In genomic region chr16:83271869-83272268, GRCm38 (mm10) we compare ENCODE assay signal across 22 mouse cellular contexts.
DNase-seq lines count a peak whose midpoint lies in the region; ATAC-seq and TF ChIP-seq lines count a peak whose summit lies in the region.
"Had no signal": no experiment of that assay in that cellular context is flagged by ENCODE, and none has a peak within 500 bp of the region (broad histone marks: within the 10 kb centered on the region; RNA-seq: fewer than 3 reads in every experiment).

No protein-coding gene starts in this region.

- H3K4me3 ChIP-seq in heart, embryonic 12.5 days: no peak overlapping the region
- H3K4me3 ChIP-seq in midbrain, embryonic 11.5 days (ENCODE audit: low read depth, low read length): no peak overlapping the region
- no peak overlapping the region for H3K4me3 ChIP-seq in midbrain, embryonic 14.5 days (replicated peaks; ENCODE audit: low read depth, low read length)
- H3K4me3 ChIP-seq in midbrain, embryonic 13.5 days (replicated peaks): no peak overlapping the region
- no peak overlapping the region for H3K4me3 ChIP-seq in midbrain, postnatal 0 days (ENCODE audit: low read depth, low read length)
- H3K4me3 ChIP-seq: embryonic facial prominence, embryonic 13.5 days; embryonic facial prominence, embryonic 15.5 days; erythroblast, embryonic 14.5 days; forebrain, embryonic 10.5 days had no signal

- no peaks in the 10 kb centered on the region for H3K4me1 ChIP-seq in heart, embryonic 12.5 days (replicated peaks)
- H3K4me1 ChIP-seq in midbrain, embryonic 11.5 days (ENCODE audit: control insufficient read depth, insufficient read depth, low read length): peaks cover 3% of the 10 kb centered on the region; the same call in 1 of the 2 replicates
- H3K4me1 ChIP-seq in midbrain, embryonic 14.5 days (ENCODE audit: control insufficient read depth, insufficient read depth, low read length): no peaks in the 10 kb centered on the region
- peaks cover 5% of the 10 kb centered on the region for H3K4me1 ChIP-seq in midbrain, embryonic 13.5 days (replicated peaks)
- no peaks in the 10 kb centered on the region for H3K4me1 ChIP-seq in midbrain, postnatal 0 days (ENCODE audit: insufficient read depth, low read length)
- H3K4me1 ChIP-seq: embryonic facial prominence, embryonic 13.5 days; embryonic facial prominence, embryonic 15.5 days; forebrain, embryonic 10.5 days had no signal

- no peaks in the 10 kb centered on the region for H3K9me3 ChIP-seq in heart, embryonic 12.5 days (replicated peaks)
- no peaks in the 10 kb centered on the region for H3K9me3 ChIP-seq in midbrain, embryonic 11.5 days (ENCODE audit: control insufficient read depth, low read length)
- H3K9me3 ChIP-seq in midbrain, embryonic 14.5 days (ENCODE audit: control insufficient read depth, low read length): no peaks in the 10 kb centered on the region
- H3K9me3 ChIP-seq in midbrain, embryonic 13.5 days: no peaks in the 10 kb centered on the region
- no peaks in the 10 kb centered on the region for H3K9me3 ChIP-seq in midbrain, postnatal 0 days (ENCODE audit: low read length)
- H3K9me3 ChIP-seq: embryonic facial prominence, embryonic 13.5 days; embryonic facial prominence, embryonic 15.5 days; forebrain, embryonic 10.5 days had no signal

- no peak for DNase-seq in heart, postnatal 4 days
- DNase-seq in midbrain, embryonic 11.5 days (ENCODE audit: low spot score, missing footprints): no peak
- DNase-seq in midbrain, embryonic 14.5 days: no peak
- no peak for DNase-seq in midbrain, postnatal 0 days (ENCODE audit: low spot score)
- DNase-seq: adrenal gland, adult 2 months; adrenal gland, postnatal 10 days; adrenal gland, postnatal 25 days; cerebellum, adult 11 months; cerebellum, adult 18-20 months; cerebellum, adult 8-10 months; cerebellum, adult 9-11 months; cerebellum, postnatal 14 days; cerebellum, postnatal 36 days; embryo, embryonic 11 days had no signal

- H3K9ac ChIP-seq in heart, embryonic 12.5 days: no peak overlapping the region
- H3K9ac ChIP-seq in midbrain, embryonic 11.5 days (ENCODE audit: low read length): no peak overlapping the region
- H3K9ac ChIP-seq in midbrain, embryonic 14.5 days (replicated peaks; ENCODE audit: low read length): no peak overlapping the region
- no peak overlapping the region for H3K9ac ChIP-seq in midbrain, embryonic 13.5 days (replicated peaks)
- H3K9ac ChIP-seq in midbrain, postnatal 0 days (replicated peaks; ENCODE audit: low read length, poor library complexity, severe bottlenecking): no peak overlapping the region
- H3K9ac ChIP-seq: embryonic facial prominence, embryonic 13.5 days; embryonic facial prominence, embryonic 15.5 days had no signal

- no peaks in the 10 kb centered on the region for H3K36me3 ChIP-seq in heart, embryonic 12.5 days
- no peaks in the 10 kb centered on the region for H3K36me3 ChIP-seq in midbrain, embryonic 11.5 days (ENCODE audit: control insufficient read depth, insufficient read depth, low read length)
- no peaks in the 10 kb centered on the region for H3K36me3 ChIP-seq in midbrain, embryonic 14.5 days (ENCODE audit: control insufficient read depth, insufficient read depth, low read length)
- H3K36me3 ChIP-seq in midbrain, embryonic 13.5 days: no peaks in the 10 kb centered on the region
- H3K36me3 ChIP-seq in midbrain, postnatal 0 days (ENCODE audit: insufficient read depth, low read length): no peaks in the 10 kb centered on the region
- H3K36me3 ChIP-seq: embryonic facial prominence, embryonic 13.5 days; embryonic facial prominence, embryonic 15.5 days; forebrain, embryonic 10.5 days had no signal

- WGBS in heart, embryonic 12.5 days: 98% methylated on average over 1 of the region's 1 CpGs
- WGBS in midbrain, embryonic 11.5 days: 58% methylated on average over 1 of the region's 1 CpGs
- WGBS in midbrain, embryonic 14.5 days: 67% methylated on average over 1 of the region's 1 CpGs
- WGBS in midbrain, embryonic 13.5 days: 56% methylated on average over 1 of the region's 1 CpGs
- 62% methylated on average over 1 of the region's 1 CpGs for WGBS in midbrain, postnatal 0 days

- no peak overlapping the region for H3K4me2 ChIP-seq in heart, embryonic 12.5 days
- no peak overlapping the region for H3K4me2 ChIP-seq in midbrain, embryonic 11.5 days
- H3K4me2 ChIP-seq in midbrain, embryonic 14.5 days (ENCODE audit: low read length): no peak overlapping the region
- H3K4me2 ChIP-seq in midbrain, embryonic 13.5 days (replicated peaks): no peak overlapping the region
- no peak overlapping the region for H3K4me2 ChIP-seq in midbrain, postnatal 0 days (ENCODE audit: low read depth, low read length, poor library complexity, severe bottlenecking)
- H3K4me2 ChIP-seq: embryonic facial prominence, embryonic 13.5 days; embryonic facial prominence, embryonic 15.5 days had no signal

- TF ChIP-seq CTCF in midbrain, postnatal 0 days (IDR thresholded peaks at IDR 0.05): no peak

- H3K27me3 ChIP-seq in heart, embryonic 12.5 days (replicated peaks): no peaks in the 10 kb centered on the region
- no peaks in the 10 kb centered on the region for H3K27me3 ChIP-seq in midbrain, embryonic 11.5 days (ENCODE audit: control insufficient read depth, insufficient read depth, low read length)
- no peaks in the 10 kb centered on the region for H3K27me3 ChIP-seq in midbrain, embryonic 14.5 days (ENCODE audit: control insufficient read depth, insufficient read depth, low read length)
- H3K27me3 ChIP-seq in midbrain, embryonic 13.5 days: no peaks in the 10 kb centered on the region
- no peaks in the 10 kb centered on the region for H3K27me3 ChIP-seq in midbrain, postnatal 0 days (ENCODE audit: insufficient read depth, low read length)
- H3K27me3 ChIP-seq: embryonic facial prominence, embryonic 13.5 days; embryonic facial prominence, embryonic 15.5 days had no signal

- no peak overlapping the region for H3K27ac ChIP-seq in heart, embryonic 12.5 days (ENCODE audit: poor library complexity, severe bottlenecking)
- no peak overlapping the region for H3K27ac ChIP-seq in midbrain, embryonic 11.5 days (ENCODE audit: low read depth, low read length)
- no peak overlapping the region for H3K27ac ChIP-seq in midbrain, embryonic 14.5 days (replicated peaks; ENCODE audit: low read depth, low read length)
- no peak overlapping the region for H3K27ac ChIP-seq in midbrain, embryonic 13.5 days
- H3K27ac ChIP-seq in midbrain, postnatal 0 days (ENCODE audit: low read depth, low read length): no peak overlapping the region
- H3K27ac ChIP-seq: embryonic facial prominence, embryonic 13.5 days; embryonic facial prominence, embryonic 15.5 days; forebrain, embryonic 10.5 days had no signal

- ATAC-seq in heart, embryonic 12.5 days (ENCODE audit: insufficient number of reproducible peaks, low FRiP score): 0 out of 2 replicates have a peak, but pooled peaks have one; percentile 9
- ATAC-seq in midbrain, embryonic 11.5 days (ENCODE audit: low FRiP score): peak; percentile 89
- ATAC-seq in midbrain, embryonic 14.5 days (ENCODE audit: low FRiP score, low TSS enrichment): no peak
- peak; percentile 65 for ATAC-seq in midbrain, embryonic 13.5 days
- no peak for ATAC-seq in midbrain, postnatal 0 days (ENCODE audit: low FRiP score)
- ATAC-seq: forebrain, embryonic 14.5 days; forebrain, embryonic 16.5 days had no signal

Comparison
In these comparisons a context has a peak if more than half of its experiments do, and no peak if none do; other contexts are left out.
1. ATAC-seq: peak in heart, embryonic 12.5 days (single experiment), midbrain, embryonic 11.5 days (single experiment) and midbrain, embryonic 13.5 days (single experiment); none in midbrain, embryonic 14.5 days (single experiment) and midbrain, postnatal 0 days (single experiment).